Mouse (Mus musculus) bone marrow, adult 2 months (tissue): ENCODE measurements around the gene Ralbp1.

ENCODE experiments used
- CTCF ChIP-seq: fragments of 200-500 bp; IDR thresholded peaks from 2 replicates; pipeline ENCODE4 v1.5.1; 2011; ENCODE audit warnings: low read length, control low read depth; ENCODE audit not compliant: control insufficient read depth, insufficient read depth
- POLR2A ChIP-seq: fragments of 200-500 bp; IDR thresholded peaks from 2 replicates; pipeline ENCODE4 v1.6.1; 2011; ENCODE audit warnings: low read depth, mild to moderate bottlenecking, control low read depth, low read length, borderline replicate concordance; ENCODE audit not compliant: control insufficient read depth

GRCm38 (mm10) chr17:65924218-65924617 lies 38.6 kb upstream of the Ralbp1 start:
- no peak for TF ChIP-seq CTCF
- no peak for TF ChIP-seq POLR2A
